Mouse (Mus musculus) testis, adult 2 months (tissue): Measurements from ENCODE around the gene 1700017D01Rik. TPM values are rescaled to one million over a fixed set of nuclear protein-coding genes. Genes with fewer than 3 reads are reported as not detected.
"Not testable (repeated sequence)": the region's sequence is repeated elsewhere in the genome, so short reads cannot be mapped to it uniquely, and the experiment has no call there.

Experiments used
- H3K27ac ChIP-seq: fragments of 200-500 bp; 2 replicates; pipeline ENCODE4 v1.5.1; 2012; ENCODE audit warnings: low read depth, low read length; ENCODE audit not compliant: control insufficient read depth, insufficient read depth
- H3K27me3 ChIP-seq: fragments of 200-500 bp; 2 replicates; pipeline ENCODE4 v1.6.1; 2012; ENCODE audit warnings: mild to moderate bottlenecking, low read length, moderate library complexity; ENCODE audit not compliant: control insufficient read depth, insufficient read depth
- H3K36me3 ChIP-seq: fragments of 200-500 bp; 2 replicates; pipeline ENCODE4 v1.6.1; 2012; ENCODE audit warnings: mild to moderate bottlenecking, low read length; ENCODE audit not compliant: control insufficient read depth, insufficient read depth
- H3K4me1 ChIP-seq: fragments of 200-500 bp; 2 replicates; pipeline ENCODE4 v1.6.1; 2012; ENCODE audit warnings: low read length; ENCODE audit not compliant: control insufficient read depth, insufficient read depth
- H3K4me3 ChIP-seq: fragments of 200-500 bp; 2 replicates; pipeline ENCODE4 v1.5.1; 2012; ENCODE audit warnings: low read depth, mild to moderate bottlenecking, low read length, moderate library complexity, mixed read lengths; ENCODE audit not compliant: control insufficient read depth
- CTCF ChIP-seq: fragments of 200-500 bp; IDR thresholded peaks from 2 replicates; pipeline ENCODE4 v1.5.1; 2012; ENCODE audit warnings: low read depth, mild to moderate bottlenecking, inconsistent platforms, low read length, moderate library complexity; ENCODE audit not compliant: control insufficient read depth, insufficient read depth, insufficient replicate concordance
- POLR2A ChIP-seq: fragments of 200-500 bp; IDR thresholded peaks from 2 replicates; pipeline ENCODE4 v1.6.1; 2012; ENCODE audit warnings: low read depth, mild to moderate bottlenecking, inconsistent platforms, low read length, moderate library complexity; ENCODE audit not compliant: control insufficient read depth
- polyA plus RNA-seq: library from polyadenylated mRNA; depleted of rRNA; stranded (reverse); fragments of >200 nt; gene quantifications from 2 replicates; pipeline ENCODE4 v1.2.3, GENCODE M21; 2012

1700017D01Rik gene
- polyA plus RNA-seq, 1 experiment, result 408 TPM

DNA sequence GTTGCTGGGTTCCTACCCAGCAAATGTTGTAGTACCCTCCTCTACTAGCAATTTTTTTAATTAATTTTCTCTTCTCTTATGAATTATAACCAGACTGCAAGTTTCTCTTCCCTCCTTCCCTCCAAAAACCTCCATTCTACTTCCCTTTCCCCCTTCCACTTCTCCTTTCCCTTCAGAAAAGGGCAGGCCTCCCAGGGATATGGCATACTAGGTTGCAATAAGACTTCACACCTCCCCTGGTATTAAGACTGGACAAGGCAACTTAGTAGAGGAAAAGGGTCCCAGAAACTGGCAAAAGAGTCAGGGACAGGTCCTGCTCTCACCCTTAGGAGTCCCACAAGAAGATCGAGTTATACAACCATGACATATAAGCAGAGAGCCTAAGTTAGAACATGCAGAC is 69.8 kb downstream of the 1700017D01Rik start:
- Histone ChIP-seq H3K4me3 (no peak overlapping the region), H3K4me1 (no peaks in the 10 kb centered on the region), H3K27ac (no peak overlapping the region), H3K27me3 (no peaks in the 10 kb centered on the region), H3K36me3 (no peaks in the 10 kb centered on the region)
- TF ChIP-seq POLR2A (no peak), CTCF (no peak)

- Histone ChIP-seq H3K36me3 (no peaks in the 10 kb centered on the region), H3K4me1 (no peaks in the 10 kb centered on the region), H3K27me3 (no peaks in the 10 kb centered on the region), H3K4me3 (no peak overlapping the region), H3K27ac (no peak overlapping the region)
- TF ChIP-seq CTCF, result no peak
- TF ChIP-seq POLR2A, result no peak
These were observed 70.7 kb downstream of the 1700017D01Rik start for GRCm38 (mm10) chr19:11059967-11060366.

DNA sequence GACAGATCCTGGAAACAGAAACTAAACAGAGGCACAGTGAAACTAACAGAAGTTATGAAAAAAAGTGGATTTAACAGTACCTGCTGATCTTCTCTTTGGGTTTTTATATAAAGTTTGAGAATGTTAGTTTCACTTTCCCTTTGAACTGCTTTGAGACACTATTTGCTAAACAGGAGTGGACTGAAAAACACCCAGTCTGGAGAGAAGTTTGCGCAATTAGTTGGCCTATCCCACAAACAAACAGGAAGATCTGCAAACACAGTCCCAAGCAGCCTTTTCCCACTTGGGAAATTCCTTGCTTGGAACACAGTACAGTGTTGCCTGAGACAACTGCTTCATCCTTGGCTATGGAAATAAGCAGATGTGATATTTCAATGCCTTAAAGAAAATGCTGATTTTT is 75.0 kb downstream of the 1700017D01Rik start:
- not testable (repeated sequence) for H3K4me3 ChIP-seq, H3K27ac ChIP-seq, H3K36me3 ChIP-seq, H3K27me3 ChIP-seq, H3K4me1 ChIP-seq

- H3K4me3 ChIP-seq, result no peak overlapping the region
These were observed 77.4 kb downstream of the 1700017D01Rik start for GRCm38 (mm10) chr19:11053277-11053676.

GRCm38 (mm10) chr19:11052877-11053276 is 77.8 kb downstream of the 1700017D01Rik start:
- Histone ChIP-seq H3K27me3 (no peaks in the 10 kb centered on the region), H3K27ac (no peak overlapping the region), H3K36me3 (no peaks in the 10 kb centered on the region), H3K4me3 (no peak overlapping the region), H3K4me1 (no peaks in the 10 kb centered on the region)
- TF ChIP-seq CTCF (no peak), POLR2A (no peak)

More at GRCm38 (mm10) chr19:11053277-11053676, 77.4 kb downstream of the 1700017D01Rik start:
- H3K27me3 ChIP-seq, result no peaks in the 10 kb centered on the region
- H3K4me1 ChIP-seq, result no peaks in the 10 kb centered on the region
- no peaks in the 10 kb centered on the region for H3K36me3 ChIP-seq
- TF ChIP-seq CTCF, result no peak
- no peak overlapping the region for H3K27ac ChIP-seq

DNA sequence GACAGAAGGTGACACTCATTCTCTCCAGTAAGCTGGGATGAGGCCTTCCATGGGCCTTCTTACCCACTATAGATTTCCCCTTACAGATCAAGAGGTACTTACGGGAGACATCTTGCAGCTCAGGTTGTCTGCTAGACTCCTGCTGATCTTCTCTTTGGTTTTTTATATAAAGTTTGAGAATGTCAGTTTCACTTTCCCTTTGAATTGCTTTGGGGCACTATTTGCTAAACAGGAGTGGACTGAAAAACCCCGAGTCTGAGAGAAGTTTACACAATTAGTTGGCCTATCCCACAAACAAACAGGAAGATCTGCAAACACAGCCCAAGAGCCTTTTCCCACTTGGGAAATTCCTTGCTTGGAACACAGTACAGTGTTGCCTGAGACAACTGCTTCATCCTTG is 80.4 kb downstream of the 1700017D01Rik start:
- Histone ChIP-seq H3K27ac (no peak overlapping the region), H3K4me3 (no peak overlapping the region), H3K27me3 (no peaks in the 10 kb centered on the region), H3K4me1 (peaks cover 2% of the 10 kb centered on the region; the same call in 1 of the 2 replicates), H3K36me3 (no peaks in the 10 kb centered on the region)
- no peak for TF ChIP-seq CTCF
- TF ChIP-seq POLR2A, result no peak

DNA sequence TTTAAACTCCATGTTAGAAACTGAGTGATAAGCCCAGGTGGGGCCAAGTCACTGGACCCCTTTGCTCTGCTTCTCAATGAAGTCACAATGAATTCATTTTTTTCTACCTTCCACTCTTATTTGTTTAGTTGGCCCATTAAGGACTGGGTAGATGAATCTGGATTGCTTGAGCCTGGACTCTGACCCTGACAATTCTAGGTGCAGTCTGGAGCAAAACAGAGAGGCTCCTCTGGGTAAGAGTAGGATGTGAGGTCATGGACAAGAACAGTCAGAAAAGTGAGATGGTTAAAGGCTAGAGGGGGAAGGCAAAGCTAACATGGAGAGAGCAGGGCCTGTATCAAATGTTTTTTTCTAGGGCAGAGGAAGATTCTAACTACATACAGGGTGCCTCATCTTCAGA is 81.2 kb downstream of the 1700017D01Rik start:
- H3K4me1 ChIP-seq, result peaks cover 4% of the 10 kb centered on the region; the same call in 1 of the 2 replicates
- H3K36me3 ChIP-seq, result no peaks in the 10 kb centered on the region
- H3K27ac ChIP-seq, result no peak overlapping the region
- H3K27me3 ChIP-seq, result no peaks in the 10 kb centered on the region
- no peak overlapping the region for H3K4me3 ChIP-seq
- TF ChIP-seq CTCF (no peak), POLR2A (no peak)

GRCm38 (mm10) chr19:11048503-11048902 is 82.2 kb downstream of the 1700017D01Rik start:
- Histone ChIP-seq H3K27ac (no peak overlapping the region), H3K36me3 (no peaks in the 10 kb centered on the region), H3K27me3 (no peaks in the 10 kb centered on the region), H3K4me1 (peaks cover 4% of the 10 kb centered on the region; the same call in 1 of the 2 replicates), H3K4me3 (no peak overlapping the region)
- TF ChIP-seq POLR2A (no peak), CTCF (no peak)
